Comparison of ENCODE assay signal across 11 mouse cellular contexts in genomic region chr7:71223513-71224319, GRCm38 (mm10).
DNase-seq lines count a peak whose midpoint lies in the region; ATAC-seq and TF ChIP-seq lines count a peak whose summit lies in the region.
"Had no signal": no experiment of that assay in that cellular context is flagged by ENCODE, and none has a peak within 500 bp of the region (broad histone marks: within the 10 kb centered on the region; RNA-seq: fewer than 3 reads in every experiment).

No protein-coding gene starts in this region.

- no peaks in the 10 kb centered on the region for H3K36me3 ChIP-seq in lung, embryonic 14.5 days (ENCODE audit: insufficient read depth)
- no peaks in the 10 kb centered on the region for H3K36me3 ChIP-seq in stomach, postnatal 0 days (ENCODE audit: control insufficient read depth, insufficient read depth, low read length)
- no peaks in the 10 kb centered on the region for H3K36me3 ChIP-seq in heart, embryonic 10.5 days
- H3K36me3 ChIP-seq: hindbrain, embryonic 15.5 days had no signal

- no peak for TF ChIP-seq EP300 in stomach, postnatal 0 days (optimal IDR thresholded peaks at IDR 0.05)

- H3K4me3 ChIP-seq in lung, embryonic 14.5 days (ENCODE audit: low read depth, low read length) = no peak overlapping the region
- H3K4me3 ChIP-seq in stomach, postnatal 0 days (ENCODE audit: low read depth, low read length) = peak overlapping the region; percentile 22; the same call in 1 of the 2 replicates
- H3K4me3 ChIP-seq in heart, embryonic 10.5 days = no peak overlapping the region
- H3K4me3 ChIP-seq: hindbrain, embryonic 15.5 days had no signal

- H3K27me3 ChIP-seq in lung, embryonic 14.5 days (ENCODE audit: insufficient read depth, low read length) = no peaks in the 10 kb centered on the region
- no peaks in the 10 kb centered on the region for H3K27me3 ChIP-seq in stomach, postnatal 0 days (ENCODE audit: control insufficient read depth, insufficient read depth, low read length)
- H3K27me3 ChIP-seq in heart, embryonic 10.5 days (ENCODE audit: insufficient read depth, poor library complexity, severe bottlenecking) = no peaks in the 10 kb centered on the region
- H3K27me3 ChIP-seq: hindbrain, embryonic 15.5 days had no signal

- H3K9me3 ChIP-seq in lung, embryonic 14.5 days (ENCODE audit: low read depth, low read length) = no peaks in the 10 kb centered on the region
- H3K9me3 ChIP-seq in stomach, postnatal 0 days (ENCODE audit: control insufficient read depth, low read length) = no peaks in the 10 kb centered on the region
- no peaks in the 10 kb centered on the region for H3K9me3 ChIP-seq in heart, embryonic 10.5 days
- H3K9me3 ChIP-seq: hindbrain, embryonic 15.5 days had no signal

- no peak for TF ChIP-seq CTCF in lung, embryonic 14.5 days (IDR thresholded peaks at IDR 0.05; ENCODE audit: low read depth)
- TF ChIP-seq CTCF in stomach, postnatal 0 days (IDR thresholded peaks at IDR 0.05; ENCODE audit: low read depth) = no peak

- H3K4me1 ChIP-seq in lung, embryonic 14.5 days (ENCODE audit: insufficient read depth) = no peaks in the 10 kb centered on the region
- no peaks in the 10 kb centered on the region for H3K4me1 ChIP-seq in stomach, postnatal 0 days (replicated peaks; ENCODE audit: control insufficient read depth, insufficient read depth)
- no peaks in the 10 kb centered on the region for H3K4me1 ChIP-seq in heart, embryonic 10.5 days
- H3K4me1 ChIP-seq: hindbrain, embryonic 15.5 days had no signal

- H3K4me2 ChIP-seq in lung, embryonic 14.5 days = peak overlapping the region; percentile 46
- H3K4me2 ChIP-seq in stomach, postnatal 0 days (replicated peaks; ENCODE audit: low read depth) = peak overlapping the region; percentile 44
- H3K4me2 ChIP-seq: hindbrain, embryonic 15.5 days had no signal

- peak; percentile 85 for DNase-seq in lung, embryonic 14.5 days
- no peak for DNase-seq in lung, postnatal 25 days (ENCODE audit: low spot score)
- DNase-seq in kidney, adult 11 months = peak; percentile 70
- peak; percentile 77 for DNase-seq in kidney, postnatal 36 days
- DNase-seq in stomach, postnatal 0 days (ENCODE audit: low spot score) = peak; percentile 16
- DNase-seq in spleen, postnatal 14 days (ENCODE audit: low spot score in 2 of 2) = no peak
- no peak for DNase-seq in heart, embryonic 10.5 days (ENCODE audit: low spot score)
- DNase-seq: cerebellum, adult 9-11 months; spleen, adult 18-20 months; thymus, postnatal 4 days had no signal

- WGBS in lung, embryonic 14.5 days = 35% methylated on average over 17 of the region's 17 CpGs
- 25% methylated on average over 17 of the region's 17 CpGs for WGBS in stomach, postnatal 0 days
- WGBS in heart, embryonic 10.5 days = 87% methylated on average over 17 of the region's 17 CpGs

- H3K9ac ChIP-seq in lung, embryonic 14.5 days = no peak overlapping the region
- no peak overlapping the region for H3K9ac ChIP-seq in stomach, postnatal 0 days (ENCODE audit: low read length)
- H3K9ac ChIP-seq: hindbrain, embryonic 15.5 days had no signal

- no peak for ATAC-seq in lung, embryonic 14.5 days (ENCODE audit: insufficient read depth)
- no peak for ATAC-seq in stomach, postnatal 0 days (ENCODE audit: low FRiP score, low TSS enrichment)

- no peak overlapping the region for H3K27ac ChIP-seq in lung, embryonic 14.5 days (ENCODE audit: low read depth)
- H3K27ac ChIP-seq in stomach, postnatal 0 days (replicated peaks) = no peak overlapping the region
- H3K27ac ChIP-seq in heart, embryonic 10.5 days = no peak overlapping the region
- H3K27ac ChIP-seq: hindbrain, embryonic 15.5 days had no signal

Comparison
In these comparisons a context has a peak if more than half of its experiments do, and no peak if none do; other contexts are left out.
1. DNase-seq: peak in lung, embryonic 14.5 days (single experiment), kidney, adult 11 months (single experiment), kidney, postnatal 36 days (2 of 2) and stomach, postnatal 0 days (single experiment); none in lung, postnatal 25 days (single experiment), spleen, postnatal 14 days (0 of 2) and heart, embryonic 10.5 days (single experiment).